Mouse (Mus musculus): ENCODE measurements around the gene Slc35a1. TPM values are rescaled to one million over a fixed set of nuclear protein-coding genes. Genes with fewer than 3 reads are reported as not detected.

Slc35a1 gene
- polyA plus RNA-seq, 1 experiment from 2014 or later = 70.2 TPM

GRCm38 (mm10) chr4:34640731-34641130 lies 46.5 kb downstream of the Slc35a1 start:
- Histone ChIP-seq H3K9ac (no peak overlapping the region), H3K36me3 (peaks cover 49% of the 10 kb centered on the region), H3K9me3 (replicated peaks) (no peaks in the 10 kb centered on the region), H3K4me2 (no peak overlapping the region), H3K4me3 (replicated peaks) (no peak overlapping the region), H3K4me1 (no peaks in the 10 kb centered on the region), H3K27me3 (no peaks in the 10 kb centered on the region), H3K27ac (no peak overlapping the region)
- 90% methylated on average over 3 of the region's 3 CpGs for WGBS
- ATAC-seq (replicated peaks; ENCODE audit: low FRiP score) = no peak

GRCm38 (mm10) chr4:34639745-34640364 lies 47.4 kb downstream of the Slc35a1 start:
- no peaks in the 10 kb centered on the region for H3K9me3 ChIP-seq (replicated peaks)
- H3K9ac ChIP-seq = no peak overlapping the region
- no peak overlapping the region for H3K4me3 ChIP-seq (replicated peaks)
- ATAC-seq (replicated peaks; ENCODE audit: low FRiP score) = peak; percentile 54; the same call in 1 of the 2 replicates
- 50% methylated on average over 5 of the region's 5 CpGs for WGBS
- H3K27ac ChIP-seq = no peak overlapping the region; the same call in 1 of the 2 replicates
- H3K4me2 ChIP-seq = no peak overlapping the region
- H3K4me1 ChIP-seq = no peaks in the 10 kb centered on the region
- H3K36me3 ChIP-seq = peaks cover 51% of the 10 kb centered on the region
- no peaks in the 10 kb centered on the region for H3K27me3 ChIP-seq

- H3K27me3 ChIP-seq = no peaks in the 10 kb centered on the region
- no peak overlapping the region for H3K27ac ChIP-seq
- H3K4me1 ChIP-seq = no peaks in the 10 kb centered on the region
- no peak overlapping the region for H3K4me3 ChIP-seq (replicated peaks)
- H3K36me3 ChIP-seq = peaks cover 60% of the 10 kb centered on the region
- no peak overlapping the region for H3K9ac ChIP-seq
- WGBS = 88% methylated on average over 4 of the region's 4 CpGs
- H3K4me2 ChIP-seq = no peak overlapping the region
- no peaks in the 10 kb centered on the region for H3K9me3 ChIP-seq (replicated peaks)
- ATAC-seq (replicated peaks; ENCODE audit: low FRiP score) = no peak
Observed at GRCm38 (mm10) chr4:34637851-34638250, 49.4 kb downstream of the Slc35a1 start.

GRCm38 (mm10) chr4:34637386-34637785 lies 49.9 kb downstream of the Slc35a1 start:
- Histone ChIP-seq H3K36me3 (peaks cover 60% of the 10 kb centered on the region), H3K4me3 (replicated peaks) (no peak overlapping the region), H3K9ac (no peak overlapping the region), H3K4me2 (no peak overlapping the region), H3K27ac (no peak overlapping the region), H3K9me3 (replicated peaks) (no peaks in the 10 kb centered on the region), H3K4me1 (no peaks in the 10 kb centered on the region), H3K27me3 (no peaks in the 10 kb centered on the region)
- 73% methylated on average over 7 of the region's 7 CpGs for WGBS
- ATAC-seq (replicated peaks; ENCODE audit: low FRiP score) = no peak

DNA sequence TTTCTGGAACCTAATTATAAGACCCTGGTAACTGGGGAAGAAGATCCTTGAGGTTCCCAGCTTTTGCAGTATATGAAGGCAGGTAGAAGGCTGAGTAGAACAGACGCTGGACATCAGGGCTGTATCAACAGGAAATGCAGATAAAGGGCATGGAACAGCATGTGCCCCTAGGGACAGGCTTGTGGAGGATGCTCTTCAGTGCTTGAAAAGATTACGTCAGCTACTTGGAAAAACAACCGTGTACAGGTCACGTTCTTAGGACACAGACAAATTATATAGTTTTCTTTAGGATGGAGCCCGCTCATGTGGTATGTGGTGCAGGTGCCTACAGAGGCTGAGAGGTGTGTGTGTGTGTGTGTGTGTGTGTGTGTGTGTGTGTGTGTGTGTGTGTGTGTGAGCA lies 51.2 kb downstream of the Slc35a1 start:
- H3K4me3 ChIP-seq (replicated peaks) = no peak overlapping the region
- H3K4me2 ChIP-seq = no peak overlapping the region
- H3K9ac ChIP-seq = no peak overlapping the region
- H3K27ac ChIP-seq = no peak overlapping the region
- H3K4me1 ChIP-seq = no peaks in the 10 kb centered on the region
- ATAC-seq (replicated peaks; ENCODE audit: low FRiP score) = no peak
- WGBS = 78% methylated on average over 5 of the region's 5 CpGs
- H3K27me3 ChIP-seq = no peaks in the 10 kb centered on the region
- H3K9me3 ChIP-seq (replicated peaks) = no peaks in the 10 kb centered on the region
- peaks cover 60% of the 10 kb centered on the region for H3K36me3 ChIP-seq

DNA sequence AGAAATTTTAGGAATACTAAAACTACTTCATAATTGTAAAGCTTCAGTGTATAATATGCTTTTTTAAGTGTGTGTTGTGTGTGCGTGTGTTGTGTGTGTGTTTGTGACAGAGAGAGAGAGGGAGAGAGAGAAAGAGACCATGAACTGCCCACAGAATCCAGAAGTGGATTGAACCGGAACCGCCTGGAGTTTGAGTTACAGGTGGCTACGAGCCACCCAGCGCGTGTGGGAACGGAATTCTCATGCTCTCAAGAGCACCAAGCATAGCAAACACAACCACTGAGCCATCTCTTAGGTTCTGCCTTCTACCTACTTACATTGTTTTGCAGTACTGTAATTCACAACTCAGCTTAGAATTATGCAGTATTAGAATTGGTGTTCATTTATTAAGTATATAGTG lies 53.1 kb downstream of the Slc35a1 start:
- WGBS = 64% methylated on average over 7 of the region's 7 CpGs
- Histone ChIP-seq H3K27me3 (no peaks in the 10 kb centered on the region), H3K27ac (no peak overlapping the region), H3K4me1 (no peaks in the 10 kb centered on the region), H3K4me2 (no peak overlapping the region), H3K36me3 (peaks cover 55% of the 10 kb centered on the region), H3K4me3 (replicated peaks) (no peak overlapping the region), H3K9ac (no peak overlapping the region), H3K9me3 (replicated peaks) (no peaks in the 10 kb centered on the region)
- peak; percentile 63; the same call in 1 of the 2 replicates for ATAC-seq (replicated peaks; ENCODE audit: low FRiP score)

DNA sequence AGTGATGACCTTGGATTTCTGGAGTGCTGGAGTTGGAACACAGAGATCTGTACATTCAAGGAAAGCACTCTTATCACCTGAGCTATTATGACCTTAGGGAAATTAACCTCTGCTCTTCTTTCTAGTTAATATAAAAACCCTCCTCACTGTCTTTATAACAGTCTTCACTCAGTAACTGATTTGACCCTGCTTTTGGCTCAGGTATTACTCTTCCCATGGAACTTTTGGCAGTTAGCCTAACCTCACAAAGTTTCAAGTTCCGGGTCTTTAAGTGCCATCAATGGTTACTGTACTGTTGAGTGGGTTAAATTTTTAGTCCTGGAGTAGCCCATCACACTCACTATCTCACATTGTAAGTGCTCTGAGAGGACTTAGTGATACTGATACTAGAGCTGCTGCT lies 57.3 kb downstream of the Slc35a1 start:
- no peaks in the 10 kb centered on the region for H3K9me3 ChIP-seq (replicated peaks)
- 85% methylated on average over 1 of the region's 1 CpGs for whole genome bisulfite sequencing
- H3K27me3 ChIP-seq = no peaks in the 10 kb centered on the region
- peaks cover 74% of the 10 kb centered on the region for H3K36me3 ChIP-seq
- H3K27ac ChIP-seq = no peak overlapping the region
- no peak overlapping the region for H3K4me2 ChIP-seq
- ATAC-seq (replicated peaks; ENCODE audit: low FRiP score) = no peak
- no peak overlapping the region for H3K4me3 ChIP-seq (replicated peaks)
- H3K9ac ChIP-seq = no peak overlapping the region
- no peaks in the 10 kb centered on the region for H3K4me1 ChIP-seq

- no peak for ATAC-seq (replicated peaks; ENCODE audit: low FRiP score)
- Histone ChIP-seq H3K4me1 (no peaks in the 10 kb centered on the region), H3K9me3 (replicated peaks) (no peaks in the 10 kb centered on the region), H3K4me2 (no peak overlapping the region), H3K36me3 (peaks cover 74% of the 10 kb centered on the region), H3K4me3 (replicated peaks) (no peak overlapping the region), H3K27me3 (no peaks in the 10 kb centered on the region), H3K9ac (no peak overlapping the region), H3K27ac (no peak overlapping the region)
- WGBS = 81% methylated on average over 6 of the region's 6 CpGs
Observed at GRCm38 (mm10) chr4:34626401-34626800, 60.8 kb downstream of the Slc35a1 start.

- ATAC-seq (replicated peaks; ENCODE audit: low FRiP score) = no peak
- H3K27me3 ChIP-seq = no peaks in the 10 kb centered on the region
- WGBS = 84% methylated on average over 4 of the region's 4 CpGs
- no peak overlapping the region for H3K4me2 ChIP-seq
- H3K4me1 ChIP-seq = no peaks in the 10 kb centered on the region
- H3K36me3 ChIP-seq = peaks cover 67% of the 10 kb centered on the region
- H3K9me3 ChIP-seq (replicated peaks) = no peaks in the 10 kb centered on the region
- H3K4me3 ChIP-seq (replicated peaks) = no peak overlapping the region
- no peak overlapping the region for H3K27ac ChIP-seq
- H3K9ac ChIP-seq = no peak overlapping the region
Observed at GRCm38 (mm10) chr4:34625556-34625955, 61.7 kb downstream of the Slc35a1 start.

- peak overlapping the region; percentile 89 for H3K4me3 ChIP-seq (replicated peaks)
- peaks cover 5% of the 10 kb centered on the region; the same call in 1 of the 2 replicates for H3K36me3 ChIP-seq
- ATAC-seq (replicated peaks; ENCODE audit: low FRiP score) = no peak
- peak overlapping the region; percentile 81 for H3K4me2 ChIP-seq
- peak overlapping the region; percentile 96; the same call in 1 of the 2 replicates for H3K27ac ChIP-seq
- 56% methylated on average over 8 of the region's 8 CpGs for WGBS
- H3K27me3 ChIP-seq = no peaks in the 10 kb centered on the region
- H3K9ac ChIP-seq = peak overlapping the region; percentile 85
- H3K9me3 ChIP-seq (replicated peaks) = no peaks in the 10 kb centered on the region
- peaks cover 26% of the 10 kb centered on the region for H3K4me1 ChIP-seq
Observed at GRCm38 (mm10) chr4:34616146-34616545, 71.1 kb downstream of the Slc35a1 start.

- no peaks in the 10 kb centered on the region for H3K27me3 ChIP-seq
- no peaks in the 10 kb centered on the region for H3K9me3 ChIP-seq (replicated peaks)
- under 1% methylated on average over 13 of the region's 13 CpGs for WGBS
- peak overlapping the region; percentile 81 for H3K4me2 ChIP-seq
- peak overlapping the region; percentile 96 for H3K27ac ChIP-seq
- ATAC-seq (replicated peaks; ENCODE audit: low FRiP score) = peak; percentile 40; the same call in 1 of the 2 replicates
- peaks cover 26% of the 10 kb centered on the region for H3K4me1 ChIP-seq
- H3K36me3 ChIP-seq = peaks cover 5% of the 10 kb centered on the region; the same call in 1 of the 2 replicates
- H3K4me3 ChIP-seq (replicated peaks) = peak overlapping the region; percentile 89
- H3K9ac ChIP-seq = peak overlapping the region; percentile 85
Observed at GRCm38 (mm10) chr4:34615303-34615702, 71.9 kb downstream of the Slc35a1 start.

GRCm38 (mm10) chr4:34614630-34615094 lies 72.6 kb downstream of the Slc35a1 start, which contains the start of the genes Orc3 and Rars2:
Orc3 (minus strand) TSS chr4:34614944.
Rars2 (plus strand) TSS chr4:34614957.
- ATAC-seq (replicated peaks; ENCODE audit: low FRiP score) = peak; percentile 99
- Histone ChIP-seq H3K4me2 (peak within 1 kb of the TSS; percentile 81), H3K27me3 (no peaks in the 10 kb centered on the region), H3K4me3 (replicated peaks) (peak within 1 kb of the TSS; percentile 89), H3K36me3 (peaks cover 6% of the 10 kb centered on the region), H3K9ac (peak within 1 kb of the TSS; percentile 85), H3K27ac (peak within 1 kb of the TSS; percentile 96), H3K9me3 (replicated peaks) (no peaks in the 10 kb centered on the region), H3K4me1 (peaks cover 26% of the 10 kb centered on the region)
- under 1% methylated on average over 42 of the region's 42 CpGs for WGBS
